In genomic region chr15:101198218-101198617, GRCm38 (mm10) we compare ENCODE assay signal across 8 mouse cellular contexts. TPM values are rescaled to one million over a fixed set of nuclear protein-coding genes. Genes with fewer than 3 reads are reported as not detected.
A peak's percentile ranks its signal among the peaks of the same experiment; 100 is the strongest.
DNase-seq lines count a peak whose midpoint lies in the region; ATAC-seq and TF ChIP-seq lines count a peak whose summit lies in the region.

No protein-coding gene starts in this region.

- peak; percentile 68; the same call in 1 of the 2 replicates for ATAC-seq in embryonic facial prominence, embryonic 13.5 days (ENCODE audit: insufficient number of reproducible peaks, insufficient read depth, low FRiP score, low TSS enrichment, low read depth)
- peak; percentile 68; the same call in 1 of the 2 replicates for ATAC-seq in heart, embryonic 16.5 days (replicated peaks; ENCODE audit: extremely low read depth, insufficient read depth, low FRiP score)
- ATAC-seq in lung, embryonic 14.5 days (ENCODE audit: insufficient read depth): peak; percentile 76

- H3K27ac ChIP-seq in embryonic facial prominence, embryonic 13.5 days: no peak overlapping the region; the same call in 1 of the 2 replicates
- no peak overlapping the region for H3K27ac ChIP-seq in heart, embryonic 16.5 days (ENCODE audit: low read length)
- H3K27ac ChIP-seq in lung, embryonic 14.5 days (ENCODE audit: low read depth): no peak overlapping the region
- H3K27ac ChIP-seq in olfactory bulb, adult 2 months (ENCODE audit: insufficient read depth, low read depth, low read length): no peak overlapping the region

- no peaks in the 10 kb centered on the region for H3K27me3 ChIP-seq in embryonic facial prominence, embryonic 13.5 days
- no peaks in the 10 kb centered on the region for H3K27me3 ChIP-seq in heart, embryonic 16.5 days (ENCODE audit: control insufficient read depth, insufficient read depth, low read length)
- no peaks in the 10 kb centered on the region for H3K27me3 ChIP-seq in lung, embryonic 14.5 days (ENCODE audit: insufficient read depth, low read length)

- no peaks in the 10 kb centered on the region for H3K4me1 ChIP-seq in embryonic facial prominence, embryonic 13.5 days
- H3K4me1 ChIP-seq in heart, embryonic 16.5 days (ENCODE audit: control insufficient read depth, insufficient read depth, low read length): peaks cover 7% of the 10 kb centered on the region
- no peaks in the 10 kb centered on the region for H3K4me1 ChIP-seq in lung, embryonic 14.5 days (ENCODE audit: insufficient read depth)
- peaks cover 15% of the 10 kb centered on the region for H3K4me1 ChIP-seq in olfactory bulb, adult 2 months (ENCODE audit: control insufficient read depth, insufficient read depth, low read length)

- TF ChIP-seq CTCF in lung, embryonic 14.5 days (IDR thresholded peaks at IDR 0.05; ENCODE audit: low read depth): peak; percentile 95
- TF ChIP-seq CTCF in olfactory bulb, adult 2 months (IDR thresholded peaks at IDR 0.05; ENCODE audit: insufficient read depth, low read depth, low read length): peak; percentile 42; the same call in 1 of the 2 replicates

- H3K36me3 ChIP-seq in embryonic facial prominence, embryonic 13.5 days: peaks cover 91% of the 10 kb centered on the region
- peaks cover 60% of the 10 kb centered on the region for H3K36me3 ChIP-seq in heart, embryonic 16.5 days (ENCODE audit: control insufficient read depth, insufficient read depth)
- H3K36me3 ChIP-seq in lung, embryonic 14.5 days (ENCODE audit: insufficient read depth): peaks cover 67% of the 10 kb centered on the region

- 22% methylated on average over 3 of the region's 3 CpGs for WGBS in embryonic facial prominence, embryonic 13.5 days
- 26% methylated on average over 3 of the region's 3 CpGs for WGBS in heart, embryonic 16.5 days
- WGBS in lung, embryonic 14.5 days: 20% methylated on average over 3 of the region's 3 CpGs
- 19% methylated on average over 3 of the region's 3 CpGs for WGBS in olfactory bulb, adult 2 months

- TF ChIP-seq POLR2A in olfactory bulb, adult 2 months (IDR thresholded peaks at IDR 0.05; ENCODE audit: insufficient read depth, low read depth, low read length): no peak

- no peak overlapping the region for H3K9ac ChIP-seq in embryonic facial prominence, embryonic 13.5 days
- no peak overlapping the region for H3K9ac ChIP-seq in heart, embryonic 16.5 days (ENCODE audit: low read length)
- H3K9ac ChIP-seq in lung, embryonic 14.5 days: no peak overlapping the region

- H3K9me3 ChIP-seq in embryonic facial prominence, embryonic 13.5 days: 0 out of 2 replicates have a peak, but pooled peaks cover 5% of the 10 kb centered on the region
- H3K9me3 ChIP-seq in heart, embryonic 16.5 days (replicated peaks; ENCODE audit: control insufficient read depth, low read length): peaks cover 7% of the 10 kb centered on the region
- H3K9me3 ChIP-seq in lung, embryonic 14.5 days (ENCODE audit: low read depth, low read length): no peaks in the 10 kb centered on the region

- no peak overlapping the region for H3K4me2 ChIP-seq in embryonic facial prominence, embryonic 13.5 days
- no peak overlapping the region for H3K4me2 ChIP-seq in heart, embryonic 16.5 days (ENCODE audit: low read depth, low read length)
- no peak overlapping the region for H3K4me2 ChIP-seq in lung, embryonic 14.5 days

- DNase-seq in CD8-positive naive resting alpha-beta T cell, adult 2 months (ENCODE audit: low read depth in 2 of 2, low spot score in 2 of 2): peak; percentile 69 to 75
- DNase-seq in adrenal gland, postnatal 10 days: peak; percentile 80
- peak; percentile 90 for DNase-seq in kidney, postnatal 14 days
- DNase-seq in lung, embryonic 14.5 days: peak; percentile 88
- DNase-seq in thymus, postnatal 10 days (ENCODE audit: low spot score in 2 of 2): peak; percentile 55 to 77

- H3K4me3 ChIP-seq in embryonic facial prominence, embryonic 13.5 days: no peak overlapping the region
- no peak overlapping the region for H3K4me3 ChIP-seq in heart, embryonic 16.5 days (ENCODE audit: low read length)
- H3K4me3 ChIP-seq in lung, embryonic 14.5 days (ENCODE audit: low read depth, low read length): no peak overlapping the region
- no peak overlapping the region for H3K4me3 ChIP-seq in olfactory bulb, adult 2 months (ENCODE audit: insufficient read depth, low read depth, low read length)

RNA-seq across cellular contexts. Expression of gene Acvr1b, which starts 24.4 kb away (rescaled TPM):
- 10 to 100 TPM; 10.8 to 13.4 TPM for total RNA-seq in adrenal gland, postnatal 10 days (2021)
- polyA plus RNA-seq in embryonic facial prominence, embryonic 13.5 days (2015; fragmentation: Nextera tagmentation; extraction: Ambion mirVana): 8.0 TPM in 2 replicates
- 7.1 and 8.0 TPM in 2 replicates for polyA plus RNA-seq in heart, embryonic 16.5 days (2015; fragmentation: Nextera tagmentation; extraction: Ambion mirVana)
- polyA plus RNA-seq in lung, embryonic 14.5 days (2014; fragmentation: Nextera tagmentation; extraction: Ambion mirVana): 6.3 and 6.4 TPM in 2 replicates
- not detected in 2 replicates for polyA plus RNA-seq in olfactory bulb, adult 2 months (2012; ENCODE audit: insufficient read depth, insufficient read length, low replicate concordance, missing spikeins)

RNA-seq across cellular contexts. Expression of gene Grasp, which starts 25.8 kb away (rescaled TPM):
- 10 to 100 TPM; 16.4 to 24.0 TPM for total RNA-seq in adrenal gland, postnatal 10 days (2021)
- polyA plus RNA-seq in embryonic facial prominence, embryonic 13.5 days (2015; fragmentation: Nextera tagmentation; extraction: Ambion mirVana): 7.4 and 8.0 TPM in 2 replicates
- 3.1 and 3.4 TPM in 2 replicates for polyA plus RNA-seq in heart, embryonic 16.5 days (2015; fragmentation: Nextera tagmentation; extraction: Ambion mirVana)
- polyA plus RNA-seq in lung, embryonic 14.5 days (2014; fragmentation: Nextera tagmentation; extraction: Ambion mirVana): 7.8 and 10.4 TPM in 2 replicates
- not detected in 2 replicates for polyA plus RNA-seq in olfactory bulb, adult 2 months (2012; ENCODE audit: insufficient read depth, insufficient read length, low replicate concordance, missing spikeins)

RNA-seq across cellular contexts. Expression of gene Nr4a1, which starts 55.9 kb away (rescaled TPM):
- 100 to 1,000 TPM in 1 of 2 experiments, 10 to 100 TPM in 1; 95.8 to 589 TPM for total RNA-seq in adrenal gland, postnatal 10 days (2021)
- polyA plus RNA-seq in embryonic facial prominence, embryonic 13.5 days (2015; fragmentation: Nextera tagmentation; extraction: Ambion mirVana): 9.1 and 9.5 TPM in 2 replicates
- 12.6 and 13.5 TPM in 2 replicates for polyA plus RNA-seq in heart, embryonic 16.5 days (2015; fragmentation: Nextera tagmentation; extraction: Ambion mirVana)
- polyA plus RNA-seq in lung, embryonic 14.5 days (2014; fragmentation: Nextera tagmentation; extraction: Ambion mirVana): 8.8 TPM in 2 replicates
- not detected in 2 replicates for polyA plus RNA-seq in olfactory bulb, adult 2 months (2012; ENCODE audit: insufficient read depth, insufficient read length, low replicate concordance, missing spikeins)
